Mouse (Mus musculus) natural killer cell, adult 2 months (primary cell): Measurements from ENCODE around the gene Ppm1h.

Experiments
- DNase-seq, 2 experiments: peaks; one replicate each; pipeline ENCODE4 v3.0.0; 2022; ENCODE audit warnings: low spot score in 2 of 2

Ppm1h gene

DNA sequence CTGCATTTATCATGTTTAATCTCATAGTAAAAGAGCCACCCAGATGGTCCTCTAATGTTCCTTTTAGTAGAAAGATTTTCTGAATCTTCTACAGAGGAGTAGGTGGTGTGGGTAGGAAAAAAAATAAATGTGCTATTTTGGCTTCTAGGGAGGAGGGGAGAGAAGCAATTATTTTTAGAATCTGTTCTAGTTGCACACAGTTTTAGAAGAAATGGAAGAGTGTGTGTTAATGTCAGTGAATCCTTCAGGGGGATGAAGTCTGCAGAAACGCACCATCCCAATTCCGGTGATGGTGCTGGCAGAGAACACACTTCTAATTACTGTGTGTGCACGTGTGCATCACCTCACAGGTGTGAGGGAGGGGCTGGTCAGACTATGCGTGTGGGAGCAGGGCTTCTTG lies 129.6 kb downstream of the Ppm1h start:
- DNase-seq, result no peak

DNA sequence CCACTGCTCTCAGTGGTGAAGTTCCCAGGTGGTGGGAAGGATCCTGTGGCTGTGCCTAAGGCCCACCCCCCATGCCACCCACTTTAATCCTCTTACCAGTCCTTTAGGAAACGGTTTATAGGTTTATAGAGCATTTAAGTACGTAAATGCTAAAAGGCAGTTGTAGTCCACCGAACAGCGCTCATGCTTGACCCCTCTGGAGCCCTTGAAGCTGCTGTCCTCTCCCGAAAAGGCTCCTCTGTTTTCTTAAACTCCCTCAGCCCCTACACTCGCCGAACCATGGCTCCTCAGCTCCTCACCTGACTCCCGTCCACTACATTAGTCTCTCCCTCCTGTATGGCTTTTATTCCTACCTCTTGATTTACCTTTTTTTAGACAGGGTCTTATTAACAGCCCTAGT lies 131.3 kb downstream of the Ppm1h start:
- DNase-seq, result no peak

GRCm38 (mm10) chr10:122815094-122815493 lies 136.5 kb downstream of the Ppm1h start:
- DNase-seq, result peak; percentile 84 to 87

DNA sequence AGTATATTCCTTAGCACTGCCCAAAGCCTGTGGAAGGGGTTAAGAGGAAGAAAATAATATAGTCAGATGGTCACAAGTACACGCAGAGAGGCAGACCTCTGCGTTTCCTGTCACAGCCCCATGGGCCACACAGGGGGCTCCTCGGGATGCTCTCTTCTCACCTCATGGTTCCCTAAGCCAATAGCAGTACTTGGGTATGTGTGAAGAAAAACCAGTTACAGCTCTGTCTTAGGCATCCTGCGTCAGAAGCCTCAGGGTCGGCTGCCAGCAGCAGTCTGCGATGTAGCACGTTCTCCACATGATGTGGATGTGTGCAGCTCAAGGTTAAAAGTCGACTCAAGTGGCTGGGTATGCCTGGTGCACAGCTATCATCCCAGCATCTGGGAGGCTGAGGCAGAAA lies 139.2 kb downstream of the Ppm1h start:
- peak; percentile 63 to 71 for DNase-seq

GRCm38 (mm10) chr10:122819808-122820207 lies 141.2 kb downstream of the Ppm1h start:
- no peak for DNase-seq

DNA sequence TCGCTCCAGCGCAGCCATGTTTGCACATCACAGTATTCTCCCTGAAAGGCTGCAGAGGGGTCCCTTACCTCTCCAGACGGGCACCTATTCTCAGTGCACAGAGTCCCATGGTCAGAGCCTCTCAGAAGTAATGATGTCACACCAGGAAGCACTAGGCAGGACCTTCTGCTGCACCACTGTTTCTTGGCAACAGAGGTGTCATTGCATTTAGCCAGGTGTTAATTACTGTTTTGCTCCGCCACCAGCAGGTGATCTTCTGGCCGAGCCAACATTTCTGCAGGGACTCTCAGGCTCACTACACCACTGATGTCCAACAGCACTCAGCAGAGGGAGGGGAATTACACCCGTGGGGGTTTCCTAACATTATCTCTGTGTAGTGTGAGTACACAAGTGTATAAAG lies 143.0 kb downstream of the Ppm1h start:
- no peak for DNase-seq

GRCm38 (mm10) chr10:122823642-122824041 lies 145.1 kb downstream of the Ppm1h start:
- no peak for DNase-seq

DNA sequence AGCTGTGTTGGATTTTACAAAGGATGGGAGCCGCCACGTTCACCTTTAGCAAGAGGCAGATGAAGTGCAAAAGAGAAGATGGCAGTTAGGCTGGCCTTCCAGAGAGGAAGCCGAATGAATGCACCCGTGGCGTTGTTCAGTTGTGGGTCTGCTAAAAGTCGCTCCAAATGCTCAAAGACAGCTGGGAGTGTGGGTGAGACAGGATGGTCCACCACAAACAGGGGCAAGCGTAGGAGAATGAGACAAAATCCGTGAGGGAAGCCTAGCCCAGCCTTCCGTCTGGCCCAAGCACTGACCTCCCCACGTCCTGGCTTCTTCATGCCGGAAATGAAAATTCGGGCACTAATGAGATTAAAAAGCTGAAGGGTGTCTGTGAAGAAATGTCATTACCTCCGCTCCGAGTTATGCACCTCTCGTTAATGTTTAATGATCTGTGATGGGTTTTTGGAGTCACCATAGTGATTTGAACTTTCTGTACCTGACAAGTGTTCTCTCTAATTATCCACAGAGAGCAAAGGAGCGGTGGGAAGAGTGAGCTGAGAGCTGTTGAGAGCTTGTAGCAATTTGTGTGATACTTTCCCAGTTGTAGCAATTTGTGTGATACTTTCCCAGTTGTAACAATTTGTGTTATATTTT lies 148.3 kb downstream of the Ppm1h start:
- no peak for DNase-seq

- no peak for DNase-seq
Measured at GRCm38 (mm10) chr10:122827719-122828414, 149.3 kb downstream of the Ppm1h start.

GRCm38 (mm10) chr10:122829801-122830217 lies 151.2 kb downstream of the Ppm1h start:
- DNase-seq, result no peak

- DNase-seq, result no peak
Measured at GRCm38 (mm10) chr10:122830638-122831037, 152.1 kb downstream of the Ppm1h start.

- DNase-seq, result no peak
Measured at GRCm38 (mm10) chr10:122842014-122842413, 163.5 kb downstream of the Ppm1h start.

GRCm38 (mm10) chr10:122842961-122843360 lies 164.4 kb downstream of the Ppm1h start:
- no peak for DNase-seq

GRCm38 (mm10) chr10:122845471-122845870 lies 166.9 kb downstream of the Ppm1h start:
- DNase-seq, result no peak

DNA sequence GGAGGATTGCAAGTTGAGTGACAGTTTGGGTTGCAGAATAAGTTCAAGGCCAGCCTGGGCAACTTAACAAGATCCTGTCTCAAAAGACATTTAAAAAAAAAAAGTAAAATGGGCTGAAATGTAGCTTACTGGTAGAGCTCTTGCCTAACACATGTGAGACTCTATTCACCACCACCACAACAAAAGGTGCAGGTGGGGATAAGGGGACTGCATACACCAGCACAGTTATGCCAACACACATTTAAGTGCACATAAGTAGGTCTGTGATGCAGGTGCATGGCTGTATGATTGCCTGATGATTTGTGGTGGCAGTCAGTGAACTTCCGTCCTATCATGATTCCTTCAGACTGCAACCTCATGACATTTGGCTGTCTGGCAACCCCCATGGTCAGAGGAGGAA lies 167.9 kb downstream of the Ppm1h start:
- DNase-seq, result no peak

DNA sequence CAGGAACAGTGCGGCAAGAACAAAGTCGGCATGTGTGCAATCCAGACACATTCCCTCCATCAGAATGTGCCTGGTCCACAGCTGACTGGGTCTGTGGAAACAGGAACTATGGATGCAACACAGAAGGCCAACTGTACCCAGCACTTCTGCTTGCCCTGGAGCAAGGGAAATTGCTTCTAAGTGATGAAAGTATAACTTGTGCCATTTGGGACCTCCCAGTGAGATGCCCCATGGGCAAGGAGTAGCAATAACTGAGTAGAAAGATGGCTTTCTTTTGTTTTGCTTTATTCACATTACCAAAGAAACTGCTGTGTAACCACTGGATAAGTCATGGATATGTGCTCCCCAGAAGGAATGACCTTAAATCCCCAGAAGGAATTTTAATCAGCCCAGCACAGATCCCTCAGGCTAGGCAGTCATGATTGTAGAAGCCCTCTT lies 169.5 kb downstream of the Ppm1h start:
- DNase-seq, result no peak

GRCm38 (mm10) chr10:122851267-122852160 lies 173.0 kb downstream of the Ppm1h start:
- DNase-seq, result no peak

DNA sequence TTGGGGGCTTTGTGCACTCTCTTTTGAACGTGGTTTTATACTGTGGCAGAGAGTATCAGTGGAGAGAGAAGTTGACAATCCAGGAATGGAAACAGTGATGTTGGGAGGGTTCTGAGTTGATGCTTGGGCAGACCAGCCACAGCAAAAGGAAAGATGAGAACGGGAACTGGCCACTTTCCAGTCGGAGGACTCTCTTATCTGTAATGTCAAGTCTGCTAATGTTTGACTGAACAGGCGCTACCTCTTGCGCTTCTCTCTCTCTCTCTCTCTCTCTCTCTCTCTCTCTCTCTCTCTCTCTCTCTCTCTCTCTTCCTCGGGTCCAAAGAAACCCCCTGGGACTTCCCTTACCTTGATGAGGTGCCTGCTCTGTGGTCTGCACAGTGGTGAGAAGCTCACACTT lies 176.0 kb downstream of the Ppm1h start:
- no peak for DNase-seq

DNA sequence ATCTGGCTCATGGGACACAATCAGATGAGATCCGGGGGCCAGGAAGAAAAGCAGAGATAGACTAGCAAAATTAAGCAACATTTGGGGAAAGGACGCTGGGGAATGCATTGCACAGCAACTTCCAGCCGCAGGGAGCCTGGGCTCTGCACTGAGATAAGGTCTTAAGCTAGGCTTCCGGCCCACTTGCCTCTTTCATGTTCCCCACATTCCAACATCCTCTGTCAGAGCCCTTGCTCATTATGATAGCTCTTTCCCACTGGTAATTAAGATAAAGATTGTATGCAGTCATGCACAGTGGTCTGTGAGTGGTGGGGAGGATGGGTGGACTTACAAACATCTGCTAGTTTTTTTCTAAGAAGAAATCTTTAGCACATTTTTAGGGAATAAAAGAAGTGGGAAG lies 176.6 kb downstream of the Ppm1h start:
- DNase-seq, result no peak

DNA sequence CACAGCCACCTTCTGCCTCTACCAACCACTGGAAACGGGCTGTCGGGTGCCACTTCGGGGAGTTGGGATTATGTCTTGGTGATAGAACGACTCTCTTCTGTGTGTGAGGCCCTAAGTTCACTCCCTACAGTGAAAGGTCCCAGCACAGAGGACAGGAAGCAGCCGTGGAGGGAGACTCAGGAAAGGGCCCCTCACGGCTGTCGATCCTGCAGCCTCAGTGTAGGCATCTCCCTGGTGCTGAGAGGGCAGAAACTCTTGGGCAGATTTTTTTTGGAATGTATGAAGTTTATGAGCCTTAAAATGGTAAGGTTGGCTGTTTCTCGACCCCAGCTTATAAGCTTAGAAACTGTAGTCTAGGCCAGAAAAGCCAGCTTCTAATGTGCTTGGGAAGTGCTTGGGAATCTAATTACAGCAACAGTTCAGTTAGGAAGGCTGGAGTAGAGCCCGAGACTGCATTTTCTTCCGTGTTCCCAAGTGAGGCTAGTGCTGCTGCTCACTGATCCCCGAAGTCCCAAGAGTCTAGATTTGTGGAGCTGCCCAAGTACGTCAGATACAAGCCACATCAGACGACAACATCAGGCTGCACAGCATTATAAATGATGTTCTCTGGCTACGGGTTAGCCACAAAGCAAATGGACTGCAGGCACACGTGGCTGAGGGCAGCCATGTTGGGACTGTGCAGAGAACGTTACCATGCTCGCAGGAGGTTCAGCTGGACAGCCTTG lies 177.6 kb downstream of the Ppm1h start:
- no peak for DNase-seq

- no peak for DNase-seq
Measured at GRCm38 (mm10) chr10:122857155-122857554, 178.6 kb downstream of the Ppm1h start.
